21 mouse cellular contexts compared by ENCODE assay signal in genomic region chr13:85771027-85771681, GRCm38 (mm10).
DNase-seq lines count a peak whose midpoint lies in the region; ATAC-seq lines count a peak whose summit lies in the region.
"Had no signal": no experiment of that assay in that cellular context is flagged by ENCODE, and none has a peak within 500 bp of the region (broad histone marks: within the 10 kb centered on the region; RNA-seq: fewer than 3 reads in every experiment).

No protein-coding gene starts in this region.

- H3K9ac ChIP-seq in forebrain, embryonic 15.5 days (replicated peaks): no peak overlapping the region
- H3K9ac ChIP-seq in forebrain, embryonic 13.5 days: no peak overlapping the region
- H3K9ac ChIP-seq in midbrain, embryonic 13.5 days (replicated peaks): no peak overlapping the region
- no peak overlapping the region for H3K9ac ChIP-seq in midbrain, embryonic 11.5 days (ENCODE audit: low read length)
- H3K9ac ChIP-seq in limb, embryonic 13.5 days: no peak overlapping the region
- H3K9ac ChIP-seq: embryonic facial prominence, embryonic 13.5 days; heart, embryonic 12.5 days had no signal

- peaks cover 8% of the 10 kb centered on the region; the same call in 1 of the 2 replicates for H3K4me1 ChIP-seq in forebrain, embryonic 15.5 days
- H3K4me1 ChIP-seq in forebrain, embryonic 13.5 days: peaks cover 4% of the 10 kb centered on the region; the same call in 1 of the 2 replicates
- H3K4me1 ChIP-seq in midbrain, embryonic 13.5 days (replicated peaks): no peaks in the 10 kb centered on the region
- H3K4me1 ChIP-seq in midbrain, embryonic 11.5 days (ENCODE audit: control insufficient read depth, insufficient read depth, low read length): no peaks in the 10 kb centered on the region
- H3K4me1 ChIP-seq in limb, embryonic 13.5 days: peaks cover 9% of the 10 kb centered on the region
- H3K4me1 ChIP-seq: embryonic facial prominence, embryonic 13.5 days; heart, embryonic 12.5 days had no signal

- H3K27ac ChIP-seq in forebrain, embryonic 15.5 days (replicated peaks): 0 out of 2 replicates have a peak overlapping the region, but pooled peaks have one; percentile 12
- no peak overlapping the region for H3K27ac ChIP-seq in forebrain, embryonic 13.5 days
- H3K27ac ChIP-seq in midbrain, embryonic 13.5 days: no peak overlapping the region
- no peak overlapping the region for H3K27ac ChIP-seq in midbrain, embryonic 11.5 days (ENCODE audit: low read depth, low read length)
- 0 out of 2 replicates have a peak overlapping the region, but pooled peaks have one; percentile 15 for H3K27ac ChIP-seq in limb, embryonic 13.5 days
- H3K27ac ChIP-seq: embryonic facial prominence, embryonic 13.5 days; gastrocnemius, adult 2 months had no signal

- no peak for DNase-seq in midbrain, embryonic 11.5 days (ENCODE audit: low spot score, missing footprints)
- DNase-seq in spleen, postnatal 14 days (ENCODE audit: low spot score in 2 of 2): no peak
- no peak for DNase-seq in spleen, adult 12 weeks (ENCODE audit: low spot score)
- DNase-seq: adrenal gland, postnatal 10 days; B cell, adult 2 months; cerebellum, adult 11-12 months; cerebellum, adult 9-11 months; cerebellum, postnatal 36 days; gastrocnemius, adult 2 months; gastrocnemius, postnatal 25 days had no signal

- ATAC-seq in forebrain, embryonic 15.5 days (replicated peaks): peak; percentile 41; the same call in 1 of the 2 replicates
- no peak for ATAC-seq in forebrain, embryonic 13.5 days
- peak; percentile 40 for ATAC-seq in midbrain, embryonic 13.5 days
- no peak for ATAC-seq in midbrain, embryonic 11.5 days (ENCODE audit: low FRiP score)
- peak; percentile 83 for ATAC-seq in limb, embryonic 13.5 days (ENCODE audit: low FRiP score, low read depth)
- ATAC-seq: CD4-positive, CD25-positive, alpha-beta regulatory T cell, adult 4 months; hindbrain, embryonic 16.5 days; inflammation-experienced regulatory T-cells, adult 6 months; intestine, postnatal 0 days had no signal

- 46% methylated on average over 3 of the region's 3 CpGs for WGBS in forebrain, embryonic 15.5 days
- WGBS in forebrain, embryonic 13.5 days: 56% methylated on average over 3 of the region's 3 CpGs
- WGBS in midbrain, embryonic 13.5 days: 64% methylated on average over 3 of the region's 3 CpGs
- 68% methylated on average over 3 of the region's 3 CpGs for WGBS in midbrain, embryonic 11.5 days
- 38% methylated on average over 3 of the region's 3 CpGs for WGBS in limb, embryonic 13.5 days

- H3K4me3 ChIP-seq in forebrain, embryonic 15.5 days: no peak overlapping the region
- no peak overlapping the region for H3K4me3 ChIP-seq in forebrain, embryonic 13.5 days
- H3K4me3 ChIP-seq in midbrain, embryonic 13.5 days (replicated peaks): no peak overlapping the region
- no peak overlapping the region for H3K4me3 ChIP-seq in midbrain, embryonic 11.5 days (ENCODE audit: low read depth, low read length)
- no peak overlapping the region for H3K4me3 ChIP-seq in limb, embryonic 13.5 days
- H3K4me3 ChIP-seq: embryonic facial prominence, embryonic 13.5 days; gastrocnemius, adult 2 months; heart, embryonic 12.5 days had no signal

- H3K4me2 ChIP-seq in forebrain, embryonic 15.5 days (replicated peaks): no peak overlapping the region
- H3K4me2 ChIP-seq in forebrain, embryonic 13.5 days: no peak overlapping the region
- H3K4me2 ChIP-seq in midbrain, embryonic 13.5 days (replicated peaks): no peak overlapping the region
- no peak overlapping the region for H3K4me2 ChIP-seq in midbrain, embryonic 11.5 days
- H3K4me2 ChIP-seq in limb, embryonic 13.5 days (replicated peaks): no peak overlapping the region
- H3K4me2 ChIP-seq: embryonic facial prominence, embryonic 13.5 days; heart, embryonic 12.5 days had no signal

- H3K36me3 ChIP-seq in forebrain, embryonic 15.5 days: no peaks in the 10 kb centered on the region
- H3K36me3 ChIP-seq in forebrain, embryonic 13.5 days (ENCODE audit: poor library complexity, severe bottlenecking): no peaks in the 10 kb centered on the region
- H3K36me3 ChIP-seq in midbrain, embryonic 13.5 days: no peaks in the 10 kb centered on the region
- H3K36me3 ChIP-seq in midbrain, embryonic 11.5 days (ENCODE audit: control insufficient read depth, insufficient read depth, low read length): no peaks in the 10 kb centered on the region
- no peaks in the 10 kb centered on the region for H3K36me3 ChIP-seq in limb, embryonic 13.5 days
- H3K36me3 ChIP-seq: embryonic facial prominence, embryonic 13.5 days; G1E; heart, embryonic 12.5 days had no signal

- no peaks in the 10 kb centered on the region for H3K9me3 ChIP-seq in forebrain, embryonic 15.5 days
- H3K9me3 ChIP-seq in forebrain, embryonic 13.5 days (replicated peaks): no peaks in the 10 kb centered on the region
- no peaks in the 10 kb centered on the region for H3K9me3 ChIP-seq in midbrain, embryonic 13.5 days
- no peaks in the 10 kb centered on the region for H3K9me3 ChIP-seq in midbrain, embryonic 11.5 days (ENCODE audit: control insufficient read depth, low read length)
- no peaks in the 10 kb centered on the region for H3K9me3 ChIP-seq in limb, embryonic 13.5 days
- H3K9me3 ChIP-seq: embryonic facial prominence, embryonic 13.5 days; G1E; heart, embryonic 12.5 days had no signal

- H3K27me3 ChIP-seq in forebrain, embryonic 15.5 days: no peaks in the 10 kb centered on the region
- no peaks in the 10 kb centered on the region for H3K27me3 ChIP-seq in forebrain, embryonic 13.5 days
- H3K27me3 ChIP-seq in midbrain, embryonic 13.5 days: no peaks in the 10 kb centered on the region
- no peaks in the 10 kb centered on the region for H3K27me3 ChIP-seq in midbrain, embryonic 11.5 days (ENCODE audit: control insufficient read depth, insufficient read depth, low read length)
- H3K27me3 ChIP-seq in limb, embryonic 13.5 days: no peaks in the 10 kb centered on the region
- H3K27me3 ChIP-seq: embryonic facial prominence, embryonic 13.5 days; heart, embryonic 12.5 days had no signal

Comparison
In these comparisons a context has a peak if more than half of its experiments do, and no peak if none do; other contexts are left out.
1. ATAC-seq: peak in forebrain, embryonic 15.5 days (single experiment), midbrain, embryonic 13.5 days (single experiment) and limb, embryonic 13.5 days (single experiment); none in forebrain, embryonic 13.5 days (single experiment) and midbrain, embryonic 11.5 days (single experiment).
2. H3K27ac ChIP-seq: peak in forebrain, embryonic 15.5 days (single experiment) and limb, embryonic 13.5 days (single experiment); none in forebrain, embryonic 13.5 days (single experiment), midbrain, embryonic 13.5 days (single experiment) and midbrain, embryonic 11.5 days (single experiment).